Mouse (Mus musculus) bone marrow macrophage, adult 2 months (primary cell): Measurements from ENCODE around the gene Pmf1. TPM values are rescaled to one million over a fixed set of nuclear protein-coding genes. Genes with fewer than 3 reads are reported as not detected.

Source experiments
- H3K27ac ChIP-seq: 2 replicates; pipeline ENCODE4 v1.5.1; 2012; ENCODE audit warnings: low read depth, low read length; ENCODE audit not compliant: insufficient read depth
- H3K4me1 ChIP-seq: 2 replicates; pipeline ENCODE4 v1.6.1; 2012; ENCODE audit warnings: low read length; ENCODE audit not compliant: control insufficient read depth, insufficient read depth
- H3K4me3 ChIP-seq: 2 replicates; pipeline ENCODE4 v1.5.1; 2012; ENCODE audit warnings: mild to moderate bottlenecking, low read length, moderate library complexity; ENCODE audit not compliant: insufficient read depth
- CTCF ChIP-seq: IDR thresholded peaks from 2 replicates; pipeline ENCODE4 v1.5.1; 2012; ENCODE audit warnings: low read depth, mild to moderate bottlenecking, low read length, moderate library complexity
- POLR2A ChIP-seq: IDR thresholded peaks from 2 replicates; pipeline ENCODE4 v1.6.1; 2012; ENCODE audit warnings: mild to moderate bottlenecking, low read depth, low read length, borderline replicate concordance
- polyA plus RNA-seq: library from polyadenylated mRNA; stranded (reverse); fragments of >200 nt; gene quantifications from 2 replicates; pipeline ENCODE4 v1.2.4, GENCODE M21; 2012; ENCODE audit not compliant: missing spikeins, insufficient read depth, insufficient read length

Pmf1 gene
- polyA plus RNA-seq, 1 experiment, result 59.7 TPM

- Histone ChIP-seq H3K27ac (no peak overlapping the region), H3K4me1 (no peaks in the 10 kb centered on the region), H3K4me3 (no peak overlapping the region)
- TF ChIP-seq CTCF (no peak), POLR2A (no peak)
Measured at GRCm38 (mm10) chr3:88352907-88353306, 57.2 kb downstream of the Pmf1 start.

- TF ChIP-seq CTCF (no peak), POLR2A (no peak)
- H3K4me1 ChIP-seq, result no peaks in the 10 kb centered on the region
- no peak overlapping the region for H3K27ac ChIP-seq
- H3K4me3 ChIP-seq, result no peak overlapping the region
Measured at GRCm38 (mm10) chr3:88350732-88351131, 59.4 kb downstream of the Pmf1 start.

Other genes starting within 250 kb of the Pmf1 start
- gene Rhbg, start 155.6 kb downstream of the Pmf1 start, polyA plus RNA-seq, result not detected in 2 replicates
- 0.48 TPM in 1 of 2 replicates, not detected in the other for gene Gm38392, start 123.1 kb downstream of the Pmf1 start, polyA plus RNA-seq
- 10.1 and 11.4 TPM in 2 replicates for gene Tsacc, start 113.3 kb downstream of the Pmf1 start, polyA plus RNA-seq
- gene Cct3, start 113.2 kb downstream of the Pmf1 start, polyA plus RNA-seq, result 75.3 and 76.5 TPM in 2 replicates
- 401 and 428 TPM in 2 replicates for gene Glmp, start 85.3 kb downstream of the Pmf1 start, polyA plus RNA-seq
- gene Tmem79, start 74.2 kb downstream of the Pmf1 start, polyA plus RNA-seq, result 0.68 and 0.71 TPM in 2 replicates
- gene Smg5, start 74.1 kb downstream of the Pmf1 start, polyA plus RNA-seq, result 26.0 and 27.8 TPM in 2 replicates
- gene Paqr6, start 45.7 kb downstream of the Pmf1 start, polyA plus RNA-seq, result not detected in 2 replicates
- not detected in 2 replicates for gene Bglap3, start 37.6 kb downstream of the Pmf1 start, polyA plus RNA-seq
- gene Bglap2, start 31.6 kb downstream of the Pmf1 start, polyA plus RNA-seq, result not detected in 2 replicates
- not detected in 2 replicates for gene Bglap, start 25.9 kb downstream of the Pmf1 start, polyA plus RNA-seq
- 14.0 and 17.5 TPM in 2 replicates for gene Slc25a44, start 14.8 kb upstream of the Pmf1 start, polyA plus RNA-seq
- gene Sema4a, start 50.9 kb upstream of the Pmf1 start, polyA plus RNA-seq, result 178 and 180 TPM in 2 replicates
- gene Lmna, start 99.6 kb upstream of the Pmf1 start, polyA plus RNA-seq, result 124 and 126 TPM in 2 replicates
- gene Mex3a, start 122.1 kb upstream of the Pmf1 start, polyA plus RNA-seq, result 0.13 and 0.16 TPM in 2 replicates
- not detected in 2 replicates for gene Rab25, start 138.0 kb upstream of the Pmf1 start, polyA plus RNA-seq
- 149 and 154 TPM in 2 replicates for gene Lamtor2, start 142.7 kb upstream of the Pmf1 start, polyA plus RNA-seq
- gene Ubqln4, start 143.4 kb upstream of the Pmf1 start, polyA plus RNA-seq, result 22.9 and 25.8 TPM in 2 replicates
- gene Ssr2, start 165.5 kb upstream of the Pmf1 start, polyA plus RNA-seq, result 71.3 and 83.2 TPM in 2 replicates
- 140 and 154 TPM in 2 replicates for gene Arhgef2, start 195.6 kb upstream of the Pmf1 start, polyA plus RNA-seq
- gene Rxfp4, start 242.8 kb upstream of the Pmf1 start, polyA plus RNA-seq, result not detected in 2 replicates